Mouse (Mus musculus) CH12.LX (cell line): ENCODE results near the gene Miga2. TPM values are rescaled to one million over a fixed set of nuclear protein-coding genes. Genes with fewer than 3 reads are reported as not detected.

ENCODE experiments used
- DNase-seq: peaks from one replicate; pipeline ENCODE4 v3.0.0-alpha.2; 2013; ENCODE audit errors: extremely low read depth
- H3K27ac ChIP-seq: 2 replicates; pipeline ENCODE4 v1.5.1; 2012; ENCODE audit warnings: low read depth, mild to moderate bottlenecking, control low read depth, moderate library complexity; ENCODE audit not compliant: insufficient read depth
- H3K27me3 ChIP-seq: replicated peaks from 2 replicates; pipeline ENCODE3; 2012; ENCODE audit warnings: inconsistent platforms
- H3K36me3 ChIP-seq, 2 experiments: replicated peaks in 1 of 2; 2 replicates each; pipeline versions ENCODE3 to v1.6.1; 2012; ENCODE audit warnings: inconsistent platforms in 1 of 2, low read length in 1 of 2, mild to moderate bottlenecking in 1 of 2, mixed read lengths in 1 of 2, moderate library complexity in 1 of 2; ENCODE audit not compliant: control insufficient read depth in 1 of 2, insufficient read depth in 1 of 2
- H3K4me1 ChIP-seq, 2 experiments: 2 replicates each; pipeline ENCODE4 v1.6.1; 2012; ENCODE audit warnings: inconsistent platforms in 1 of 2, moderate library complexity in 1 of 2; ENCODE audit not compliant: insufficient read depth in 2 of 2, control insufficient read depth in 1 of 2
- H3K4me2 ChIP-seq: 2 replicates; pipeline ENCODE4 v1.6.1; 2012; ENCODE audit warnings: low read depth, mild to moderate bottlenecking, control low read depth; ENCODE audit not compliant: poor library complexity, insufficient read depth, severe bottlenecking
- H3K4me3 ChIP-seq, 3 experiments: fragments of 150-350 bp in 1 of 3; sonication (generic) in 1 of 3; replicated peaks in 1 of 3; 2 replicates each; pipeline versions ENCODE3 to v1.5.1; 2011 to 2012; ENCODE audit warnings: low read depth in 2 of 3, low read length in 2 of 3, mild to moderate bottlenecking in 2 of 3, moderate library complexity in 2 of 3, control low read depth in 1 of 3, improper control_type of control experiment in 1 of 3, inconsistent platforms in 1 of 3, mixed read lengths in 1 of 3; ENCODE audit not compliant: poor library complexity in 1 of 3
- H3K79me2 ChIP-seq: replicated peaks from 2 replicates; pipeline ENCODE4 v1.6.1; 2012; ENCODE audit warnings: mild to moderate bottlenecking, moderate library complexity; ENCODE audit not compliant: control insufficient read depth, poor library complexity, insufficient read depth, severe bottlenecking; ENCODE audit errors: extremely low read depth
- H3K9ac ChIP-seq: 2 replicates; pipeline ENCODE4 v1.6.1; 2012; ENCODE audit warnings: low read depth, mild to moderate bottlenecking, control low read depth, moderate library complexity; ENCODE audit not compliant: insufficient read depth
- H3K9me3 ChIP-seq: replicated peaks from 2 replicates; pipeline ENCODE3; 2012; ENCODE audit warnings: low read length, inconsistent platforms, mixed read lengths
- CTCF ChIP-seq, 2 experiments: IDR thresholded peaks in 1 of 2; conservative IDR thresholded peaks in 1 of 2; 2 replicates each; pipeline ENCODE4 v1.5.1; 2011 to 2012; ENCODE audit warnings: low read depth in 2 of 2, low read length in 2 of 2, improper control_type of control experiment in 1 of 2, inconsistent platforms in 1 of 2, mild to moderate bottlenecking in 1 of 2, moderate library complexity in 1 of 2
- ELF1 ChIP-seq: IDR thresholded peaks from 2 replicates; pipeline ENCODE4 v1.6.1; 2014; ENCODE audit warnings: low read depth, mild to moderate bottlenecking, inconsistent platforms, low read length, improper control_type of control experiment
- HCFC1 ChIP-seq: IDR thresholded peaks from 2 replicates; pipeline ENCODE4 v1.6.1; 2012; ENCODE audit warnings: low read depth, mild to moderate bottlenecking, inconsistent platforms, low read length, improper control_type of control experiment
- IRF4 ChIP-seq: IDR thresholded peaks from 2 replicates; pipeline ENCODE4 v1.6.1; 2014; ENCODE audit warnings: low read depth, mild to moderate bottlenecking, inconsistent platforms, low read length, improper control_type of control experiment
- JUND ChIP-seq: conservative IDR thresholded peaks from 2 replicates; pipeline ENCODE4 v1.6.1; 2011; ENCODE audit warnings: low read depth, low read length, improper control_type of control experiment
- KAT2A ChIP-seq: IDR thresholded peaks from 2 replicates; pipeline ENCODE4 v1.6.1; 2012; ENCODE audit warnings: low read length, improper control_type of control experiment, inconsistent platforms; ENCODE audit not compliant: insufficient replicate concordance
- MAFK ChIP-seq: IDR thresholded peaks from 2 replicates; pipeline ENCODE4 v1.6.1; 2011; ENCODE audit warnings: low read length, improper control_type of control experiment; ENCODE audit not compliant: insufficient replicate concordance
- MYC ChIP-seq: IDR thresholded peaks from 2 replicates; pipeline ENCODE4 v1.6.1; 2011; ENCODE audit warnings: low read depth, mild to moderate bottlenecking, improper control_type of control experiment, low read length
- NELFE ChIP-seq: IDR thresholded peaks from 2 replicates; pipeline ENCODE4 v1.6.1; 2011; ENCODE audit warnings: low read depth, low read length, improper control_type of control experiment
- NRF1 ChIP-seq: IDR thresholded peaks from 2 replicates; pipeline ENCODE4 v1.6.1; 2014; ENCODE audit warnings: low read depth, mild to moderate bottlenecking, inconsistent platforms, low read length, improper control_type of control experiment, moderate library complexity
- PAX5 ChIP-seq: IDR thresholded peaks from 2 replicates; pipeline ENCODE4 v1.6.1; 2012; ENCODE audit warnings: low read length, inconsistent platforms, mixed read lengths
- RAD21 ChIP-seq: IDR thresholded peaks from 2 replicates; pipeline ENCODE4 v1.6.1; 2011; ENCODE audit warnings: low read depth, mild to moderate bottlenecking, low read length, improper control_type of control experiment, moderate library complexity
- SIN3A ChIP-seq: IDR thresholded peaks from 2 replicates; pipeline ENCODE4 v1.6.1; 2012; ENCODE audit warnings: low read length, improper control_type of control experiment, inconsistent platforms
- SMC3 ChIP-seq: IDR thresholded peaks from 2 replicates; pipeline ENCODE4 v1.6.1; 2011; ENCODE audit warnings: low read depth, low read length, improper control_type of control experiment
- UBTF ChIP-seq: IDR thresholded peaks from 2 replicates; pipeline ENCODE4 v1.6.1; 2012; ENCODE audit warnings: low read depth, mild to moderate bottlenecking, inconsistent platforms, low read length, improper control_type of control experiment, moderate library complexity
- USF2 ChIP-seq: conservative IDR thresholded peaks from 2 replicates; pipeline ENCODE4 v1.6.1; 2011; ENCODE audit warnings: low read depth, low read length, improper control_type of control experiment
- ZC3H11A ChIP-seq: IDR thresholded peaks from 2 replicates; pipeline ENCODE4 v1.6.1; 2012; ENCODE audit warnings: low read depth, mild to moderate bottlenecking, inconsistent platforms, low read length, improper control_type of control experiment
- ZMIZ1 ChIP-seq: IDR thresholded peaks from 2 replicates; pipeline ENCODE4 v1.6.1; 2012; ENCODE audit warnings: low read depth, mild to moderate bottlenecking, inconsistent platforms, low read length, improper control_type of control experiment
- dilution Hi-C: fragments of 300-500 bp; cut with MboI; formaldehyde crosslinking; loops from 2 replicates; pipeline ENCODE4 v1.14.3; 2020; ENCODE audit warnings: low sequenced_read_pairs; ENCODE audit not compliant: extremely low pct_unique_long_range_greater_than_20kb, extremely low pct_ligation_motif_present
- in situ Hi-C: fragments of 300-500 bp; cut with MboI; formaldehyde crosslinking; loops from 3 replicates; pipeline ENCODE4 v1.14.3; 2019; ENCODE audit warnings: low sequenced_read_pairs, low pct_ligation_motif_present, low pct_unique_long_range_greater_than_20kb, mixed read lengths
- polyA plus RNA-seq: library from polyadenylated mRNA; unstranded; fragments of >175 nt; gene quantifications from 2 replicates; pipeline ENCODE4 v1.2.1, GENCODE M21; 2012; ENCODE audit warnings: low read depth; ENCODE audit not compliant: insufficient read length
- total RNA-seq, 2 experiments: library from RNA; depleted of rRNA; stranded (reverse); fragments of 300-350 nt in 1 of 2; fragments of >200 nt in 1 of 2; gene quantifications; 2 replicates each; pipeline ENCODE4 v1.2.3; 2012 to 2014

Miga2 gene
- total and polyA plus RNA-seq, 3 experiments = 9.2 to 11.2 (median 9.4) TPM

GRCm38 (mm10) chr2:30365281-30366069 is 1.4 kb downstream of the Miga2 start:
- Histone ChIP-seq H3K4me1 (peaks cover 10 to 17% of the 10 kb centered on the region in 2 experiments; a peak in 3 of 4 replicates), H3K4me2 (0 out of 2 replicates have a peak overlapping the region, but pooled peaks have one; percentile 52), H3K4me3 (no peak overlapping the region), H3K27me3 (no peaks in the 10 kb centered on the region), H3K36me3 (peaks cover 24 to 41% of the 10 kb centered on the region in 2 experiments), H3K9ac (no peak overlapping the region), H3K79me2 (no peaks in the 10 kb centered on the region), H3K9me3 (peaks cover 6% of the 10 kb centered on the region), H3K27ac (no peak overlapping the region)
- TF ChIP-seq PAX5 (no peak), SMC3 (no peak), USF2 (no peak), NELFE (no peak), JUND (no peak), UBTF (no peak), MYC (no peak), IRF4 (no peak), ZMIZ1 (no peak), KAT2A (no peak), ELF1 (no peak), SIN3A (no peak), ZC3H11A (no peak), MAFK (no peak), NRF1 (no peak)
- DNase-seq = no peak
- in situ Hi-C loops (no loop called here), dilution Hi-C loops (no loop called here)

GRCm38 (mm10) chr2:30366203-30366602 is 2.2 kb downstream of the Miga2 start:
- dilution Hi-C loops = no loop called here
- H3K9me3 ChIP-seq = peaks cover 6% of the 10 kb centered on the region
- H3K4me2 ChIP-seq = no peak overlapping the region

More at GRCm38 (mm10) chr2:30366203-30366602, 2.2 kb downstream of the Miga2 start:
- Histone ChIP-seq H3K4me3 (no peak overlapping the region), H3K36me3 (peaks cover 29 to 49% of the 10 kb centered on the region in 2 experiments), H3K27me3 (no peaks in the 10 kb centered on the region)
- in situ Hi-C loops = no loop called here
- TF ChIP-seq UBTF = no peak
- no peak for TF ChIP-seq RAD21
- no peak for TF ChIP-seq PAX5
- TF ChIP-seq JUND = no peak
- no peak for TF ChIP-seq HCFC1
- TF ChIP-seq SMC3 = no peak
- TF ChIP-seq CTCF (conservative IDR thresholded peaks at IDR 0.05 in 1 of 2, IDR thresholded peaks at IDR 0.05 in 1 of 2; ENCODE audit: low read depth in 2 of 2, low read length in 2 of 2) = no peak
- TF ChIP-seq, all 38 proteins: peak for 0
- Histone ChIP-seq H3K27ac (no peak overlapping the region), H3K9ac (no peak overlapping the region), H3K4me1 (peaks cover 10 to 17% of the 10 kb centered on the region in 2 experiments; a peak in 3 of 4 replicates), H3K79me2 (no peaks in the 10 kb centered on the region)
- no peak for DNase-seq
